Mouse (Mus musculus) left cerebral cortex, postnatal 10 days (tissue): ENCODE data around the gene Gyg. TPM values are rescaled to one million over a fixed set of nuclear protein-coding genes. Genes with fewer than 3 reads are reported as not detected.
"Not testable (repeated sequence)": the region's sequence is repeated elsewhere in the genome, so short reads cannot be mapped to it uniquely, and the experiment has no call there.

Source experiments
- DNase-seq, 2 experiments: peaks; one replicate each; pipeline ENCODE4 v3.0.0; 2021 to 2022; ENCODE audit warnings: low spot score in 2 of 2, mixed read lengths in 1 of 2; ENCODE audit errors: extremely low spot score in 1 of 2
- intact Hi-C: fragments of 180-260 bp; cut with DNase I; formaldehyde crosslinking; loops from one replicate; pipeline ENCODE4 v1.15.1; 2025
- total RNA-seq, 2 experiments: library from RNA; stranded (reverse); gene quantifications; 2 replicates each; pipeline ENCODE4 v1.2.3; 2021

Gyg gene
- total RNA-seq, 2 experiments from 2014 or later = 49.8 to 49.9 TPM

DNA sequence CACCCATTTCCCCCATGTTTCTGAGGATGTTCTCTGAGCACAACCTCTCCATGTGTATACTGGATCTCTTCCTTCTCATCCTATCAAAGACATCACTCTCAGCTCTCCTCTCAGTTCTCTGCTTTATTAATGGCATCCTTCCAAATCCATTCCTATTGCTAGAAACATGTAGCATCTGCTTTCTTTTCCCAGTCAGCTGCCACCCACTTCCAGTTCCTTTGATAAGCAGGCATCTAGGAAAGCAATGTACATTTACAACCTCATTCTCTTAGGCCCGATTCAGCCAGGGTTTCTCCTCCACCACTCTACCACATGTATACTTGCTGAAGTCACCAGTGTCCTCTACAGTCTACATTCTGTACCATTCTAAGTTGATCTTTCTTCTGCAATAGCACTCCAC, 21.4 kb downstream of the Gyg start:
- no peak for DNase-seq
- intact Hi-C loops = no loop called here

DNA sequence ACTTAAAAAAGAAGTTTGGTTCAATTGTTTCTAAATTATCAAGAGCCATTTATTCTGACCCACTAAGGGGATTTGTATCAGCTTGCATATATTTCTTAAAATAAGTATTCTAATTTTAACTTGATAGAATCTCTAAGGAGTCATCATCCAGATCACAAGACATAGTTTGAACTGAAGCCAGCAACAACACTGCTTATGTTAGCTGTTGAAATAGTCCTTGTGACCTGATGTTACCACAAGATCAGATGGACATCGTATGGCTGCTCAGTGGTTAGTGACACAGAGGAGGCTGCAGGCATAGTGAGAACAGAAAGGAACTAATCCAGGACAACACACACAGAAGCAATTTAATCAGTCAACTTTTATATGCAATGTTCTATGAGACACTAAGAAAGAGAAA, 22.4 kb downstream of the Gyg start:
- DNase-seq = no peak
- intact Hi-C loops = no loop called here

GRCm38 (mm10) chr3:20131350-20131720, 23.8 kb downstream of the Gyg start:
- DNase-seq = no peak
- intact Hi-C loops = no loop called here

GRCm38 (mm10) chr3:20130456-20131349, 24.4 kb downstream of the Gyg start:
- intact Hi-C loops = no loop called here

DNA sequence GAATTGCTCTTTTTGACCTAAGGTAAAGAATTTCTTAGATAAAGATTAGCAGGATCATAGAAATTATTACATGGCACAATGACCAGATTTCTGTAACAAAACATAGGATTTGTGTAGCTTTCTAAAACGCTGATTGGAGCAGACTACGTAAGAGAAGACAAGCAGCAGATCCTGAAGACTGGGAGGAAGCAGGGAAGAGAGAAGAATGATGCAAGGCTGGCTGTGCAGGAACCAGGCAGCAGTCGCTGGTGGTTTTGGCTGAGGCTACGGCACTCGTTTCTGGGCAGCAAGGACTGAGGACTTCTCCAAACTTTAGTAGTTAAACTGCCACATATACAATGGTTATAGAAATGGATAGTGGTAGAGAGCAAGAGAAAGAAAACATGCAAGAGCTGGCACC, 25.6 kb downstream of the Gyg start:
- intact Hi-C loops = no loop called here
- no peak for DNase-seq

More at GRCm38 (mm10) chr3:20130456-20131349, 24.4 kb downstream of the Gyg start:
- no peak for DNase-seq

DNA sequence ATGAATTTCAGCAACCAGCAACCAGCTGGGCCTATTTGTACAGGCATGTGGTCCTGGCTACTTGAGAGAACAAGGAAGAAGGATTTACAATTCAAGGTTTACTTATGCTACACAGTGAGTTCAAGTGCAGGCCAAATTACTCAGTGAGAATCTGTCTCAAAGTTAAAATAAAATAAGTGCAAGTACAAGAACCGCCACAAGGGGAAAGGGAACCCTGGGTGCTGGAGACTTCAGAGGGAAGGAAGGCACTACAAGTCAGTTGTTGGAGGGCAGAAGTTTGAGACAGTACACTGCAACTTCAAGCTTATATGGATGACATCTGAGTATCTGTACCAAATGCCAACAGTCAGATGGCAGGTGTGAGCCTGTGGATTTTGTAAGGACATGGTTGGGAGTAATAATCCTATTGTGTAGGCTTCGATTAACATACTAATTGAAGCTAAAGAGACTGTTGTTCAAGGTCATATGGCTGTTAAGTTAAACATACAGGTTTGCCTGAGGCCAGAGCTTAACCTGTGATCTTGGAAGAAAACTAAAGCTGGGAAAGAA, 28.0 kb downstream of the Gyg start:
- no peak for DNase-seq
- intact Hi-C loops = no loop called here

- DNase-seq = no peak
- intact Hi-C loops = no loop called here
Measured at GRCm38 (mm10) chr3:20125604-20126003, 29.5 kb downstream of the Gyg start.

DNA sequence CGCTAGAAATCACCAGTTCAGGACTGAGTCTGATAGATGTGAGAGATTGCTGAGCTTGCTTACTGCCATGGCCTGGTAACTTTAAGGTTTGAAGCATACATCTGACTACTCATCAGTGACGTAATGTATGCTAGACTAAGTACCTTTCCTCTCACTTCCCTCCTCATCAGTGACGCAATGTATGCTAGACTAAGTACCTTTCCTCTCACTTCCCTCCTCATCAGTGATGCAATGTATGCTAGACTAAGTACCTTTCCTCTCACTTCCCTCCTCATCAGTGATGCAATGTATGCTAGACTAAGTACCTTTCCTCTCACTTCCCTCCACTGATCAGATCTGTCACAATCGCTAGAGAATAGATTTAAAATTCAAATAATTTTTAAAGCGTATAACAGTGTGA, 33.5 kb downstream of the Gyg start:
- DNase-seq, intact Hi-C loops: not testable (repeated sequence)

DNA sequence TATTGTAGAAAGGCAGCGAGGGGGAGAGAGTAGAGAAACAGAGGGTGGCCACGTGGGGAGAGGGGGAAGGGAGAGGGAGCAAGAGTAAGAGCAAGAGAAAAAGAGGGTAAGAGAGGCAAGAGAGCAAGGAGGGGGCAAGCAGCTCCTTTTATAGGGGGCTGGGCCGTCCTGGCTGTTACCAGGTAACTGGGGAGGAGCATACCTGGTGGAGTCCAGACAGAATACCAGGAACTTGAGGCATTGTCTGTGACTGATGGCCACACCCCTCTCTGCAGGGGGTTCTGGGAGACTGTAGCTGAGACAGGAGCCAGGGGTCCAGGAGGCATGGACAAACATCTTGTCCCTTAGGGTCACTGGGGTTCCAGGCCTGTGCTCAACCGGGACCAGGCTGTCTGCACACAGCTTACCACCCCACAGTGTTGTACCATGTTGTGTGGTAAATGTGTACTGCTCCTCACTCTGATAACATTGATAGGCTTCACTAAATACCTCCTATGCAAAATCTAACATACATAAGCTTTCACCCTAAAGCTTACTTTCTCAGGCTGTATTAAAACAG, 35.4 kb downstream of the Gyg start:
- DNase-seq = no peak
- intact Hi-C loops = no loop called here

DNA sequence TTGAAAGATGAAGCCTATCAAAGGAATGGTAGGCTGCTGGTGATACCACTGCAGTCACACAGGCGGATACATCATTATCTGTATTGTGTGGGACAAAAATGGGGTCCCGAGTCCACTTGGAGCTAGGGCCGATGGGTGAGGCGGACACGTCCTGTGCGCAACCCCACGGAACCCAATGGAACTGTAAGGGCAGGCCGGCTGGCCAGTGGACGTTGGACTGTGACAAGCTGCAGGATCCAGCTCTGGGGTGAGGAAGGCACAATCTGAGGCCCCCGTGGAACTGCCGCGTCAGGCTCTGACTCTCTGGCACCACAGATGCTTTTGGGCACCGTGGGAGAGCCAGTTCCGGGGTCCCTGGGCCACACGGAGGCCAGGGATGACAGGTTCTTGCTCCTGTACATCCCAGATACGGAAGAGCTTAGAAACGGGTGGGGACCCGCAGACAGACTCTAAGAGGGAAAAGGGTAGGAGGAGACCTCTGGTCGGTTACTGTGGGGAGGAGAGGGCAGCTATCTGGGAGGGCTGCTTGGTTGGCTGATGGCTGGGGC, 36.0 kb downstream of the Gyg start:
- no peak for DNase-seq

DNA sequence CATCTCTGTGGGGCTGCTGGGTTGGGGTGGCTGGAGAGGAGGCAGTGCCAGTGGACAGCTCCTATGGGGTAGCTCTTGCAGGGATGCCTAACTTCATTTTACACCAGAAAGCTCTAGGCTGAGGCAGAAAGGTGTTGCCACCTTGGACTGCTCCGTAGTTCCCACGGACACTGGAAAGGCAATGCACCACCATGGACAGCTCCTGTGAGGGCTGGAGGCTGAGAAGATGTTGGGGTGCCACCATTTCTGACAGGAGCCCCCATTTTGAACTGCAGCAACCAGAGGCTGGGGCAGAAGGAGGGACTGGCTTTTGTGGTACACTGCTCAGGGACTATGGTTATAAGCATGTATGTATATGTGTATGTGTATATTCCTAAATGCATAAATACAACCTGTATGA, 43.2 kb downstream of the Gyg start:
- intact Hi-C loops = no loop called here
- no peak for DNase-seq

More for the DNA sequence above, 36.0 kb downstream of the Gyg start:
- intact Hi-C loops = no loop called here

DNA sequence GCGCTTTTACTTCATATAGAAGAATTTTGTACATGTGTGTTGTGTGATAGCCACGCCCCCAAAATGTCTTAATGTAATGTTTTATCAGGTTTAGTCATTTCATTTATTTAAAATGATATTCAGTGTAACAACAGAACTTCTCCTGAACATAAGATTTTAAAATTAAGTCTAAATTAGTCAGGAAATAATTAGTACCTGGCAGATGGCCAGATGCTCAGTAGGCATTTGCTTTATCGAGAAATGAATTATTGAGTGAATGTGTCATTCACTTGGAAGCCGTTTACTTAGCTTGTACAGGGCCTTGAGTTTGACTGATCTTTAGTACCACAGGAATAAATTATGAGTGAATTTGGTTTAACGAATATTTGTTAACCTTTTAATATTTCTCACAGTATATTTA, 46.2 kb downstream of the Gyg start:
- DNase-seq = no peak
- intact Hi-C loops = no loop called here

- DNase-seq = no peak
- intact Hi-C loops = no loop called here
Measured at GRCm38 (mm10) chr3:20104776-20105175, 50.3 kb downstream of the Gyg start.

DNA sequence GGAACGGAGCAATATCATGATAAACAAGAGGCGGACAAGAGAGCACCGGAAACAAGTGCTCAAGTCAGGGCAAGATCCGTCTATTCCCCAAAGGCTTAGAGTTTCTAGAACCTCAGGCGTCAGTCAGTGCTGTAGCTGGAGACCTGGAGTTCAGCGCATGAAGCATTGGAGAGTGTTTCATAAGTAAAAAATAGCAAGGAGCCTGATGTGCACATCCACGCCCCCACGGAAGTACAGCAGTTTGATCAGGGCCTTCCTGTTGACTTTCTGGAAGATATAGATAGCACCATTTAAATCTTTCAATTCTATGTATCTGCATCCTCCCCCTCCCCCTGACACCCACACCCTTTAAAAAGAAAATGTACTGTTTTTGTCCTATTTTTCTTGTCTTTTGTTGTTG, 50.8 kb downstream of the Gyg start:
- no peak for DNase-seq
- intact Hi-C loops = no loop called here

GRCm38 (mm10) chr3:20103830-20104229, 51.3 kb downstream of the Gyg start:
- DNase-seq = no peak
- intact Hi-C loops = no loop called here

GRCm38 (mm10) chr3:20082161-20082560, 73.0 kb downstream of the Gyg start:
- DNase-seq = no peak
- intact Hi-C loops = loop anchor here (10.0 kb wide), 1 partner anchor 177 kb away; no protein-coding TSS in a partner anchor

DNA sequence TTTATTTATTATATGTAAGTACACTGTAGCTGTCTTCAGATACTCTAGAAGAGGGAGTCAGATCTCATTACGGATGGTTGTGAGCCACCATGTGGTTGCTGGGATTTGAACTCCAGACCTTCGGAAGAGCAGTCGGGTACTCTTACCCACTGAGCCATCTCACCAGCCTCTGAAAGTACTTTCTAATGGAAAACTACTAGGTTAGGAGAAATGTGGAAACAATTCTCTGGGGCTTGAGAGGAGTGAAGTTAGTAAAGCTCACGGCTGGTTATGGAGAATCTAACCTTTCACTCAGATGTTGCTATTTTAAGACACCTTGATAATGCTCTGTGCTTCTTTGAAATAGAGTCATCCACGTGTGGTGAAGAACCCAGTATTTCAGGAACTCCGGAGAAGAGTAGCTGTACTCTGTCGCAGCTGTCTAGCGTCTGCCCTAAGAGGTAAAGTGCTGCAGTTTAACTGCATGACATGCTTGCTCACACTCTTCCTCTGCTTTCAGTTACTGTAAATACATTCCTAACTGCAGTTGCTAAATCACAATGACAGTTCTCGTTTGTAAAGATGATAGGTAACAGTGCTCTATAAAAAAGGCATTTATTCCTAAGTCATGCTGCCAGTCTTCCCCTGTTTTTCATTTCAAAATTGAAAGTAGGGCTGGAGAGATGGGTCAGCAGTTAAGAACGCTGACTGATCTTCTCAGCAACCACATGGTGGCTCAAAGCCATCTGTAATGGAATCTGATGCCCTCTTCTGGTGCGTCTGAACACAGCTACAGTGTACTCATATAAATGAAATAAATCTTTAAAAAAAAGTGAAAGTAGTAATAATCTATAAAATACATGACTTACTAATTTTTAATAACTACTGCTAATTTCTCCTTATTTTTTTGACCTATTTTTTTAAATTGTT, 78.7 kb downstream of the Gyg start:
- intact Hi-C loops = no loop called here
- no peak for DNase-seq
